Mouse (Mus musculus) kidney, postnatal 25 days (tissue): ENCODE results near the gene Adam12.

Source experiments
- DNase-seq, 2 experiments: peaks; one replicate each; pipeline ENCODE4 v3.0.0; 2021; ENCODE audit warnings: mixed read lengths in 2 of 2

Adam12 gene

DNA sequence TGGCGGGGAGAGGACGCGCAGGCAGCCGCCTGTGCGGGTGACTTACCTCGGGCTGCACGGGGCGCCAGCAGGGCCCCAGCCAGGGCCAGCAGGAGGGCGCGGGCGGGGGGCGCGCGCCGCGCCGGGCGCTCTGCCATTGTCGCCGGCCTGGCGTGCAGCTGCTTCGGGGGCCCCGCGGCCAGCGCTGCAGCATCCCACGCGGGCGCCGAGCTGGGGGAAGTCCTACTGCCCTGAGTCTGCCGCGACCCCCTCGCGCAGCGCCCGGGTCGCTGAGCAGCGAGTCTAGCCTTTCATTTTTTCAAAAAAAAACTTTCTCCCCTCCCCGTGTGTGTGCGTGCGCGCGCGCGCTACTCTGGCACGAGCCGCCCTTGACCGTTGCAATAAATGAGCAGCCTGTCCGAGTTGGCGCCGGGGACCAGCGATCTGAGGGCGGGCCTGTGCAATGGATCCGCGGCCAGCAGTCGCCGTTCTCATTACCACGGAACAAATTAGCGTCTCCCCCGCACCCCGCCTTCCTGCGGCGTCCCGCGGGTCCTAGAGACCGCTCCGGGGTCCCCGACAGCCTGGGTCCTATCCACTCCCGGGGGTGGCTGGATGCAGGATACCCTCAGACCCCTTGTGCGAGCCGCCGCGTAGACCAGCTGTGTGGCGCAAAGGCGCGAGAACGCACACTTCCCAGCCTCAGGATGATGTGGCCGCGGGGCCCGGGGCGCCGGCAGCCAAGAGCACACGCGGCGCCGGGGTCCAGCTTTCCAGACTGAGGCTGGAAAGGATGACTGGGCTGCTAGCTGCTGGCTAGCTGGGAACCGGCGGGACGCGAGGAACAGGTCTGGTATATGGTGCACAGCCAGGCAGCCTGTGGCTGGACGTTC is 7.0 kb downstream of the Adam12 start:
- DNase-seq = peak; percentile 65 to 77

DNA sequence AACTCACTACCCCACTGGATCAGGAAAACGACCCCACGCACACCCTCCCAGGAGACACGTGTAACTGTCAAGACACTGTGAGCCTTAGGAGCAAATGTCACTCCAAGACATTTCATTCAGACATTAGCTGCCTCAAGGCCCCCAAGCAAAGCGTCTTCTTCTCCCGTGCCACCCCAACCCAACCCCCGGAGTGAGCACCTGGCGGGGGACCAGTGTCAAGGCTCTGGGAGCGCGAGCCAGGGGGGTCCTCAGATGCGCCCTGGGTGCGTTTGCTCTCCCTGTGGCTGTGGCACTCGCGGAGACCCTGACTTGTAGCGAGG is 7.6 kb downstream of the Adam12 start:
- no peak for DNase-seq

DNA sequence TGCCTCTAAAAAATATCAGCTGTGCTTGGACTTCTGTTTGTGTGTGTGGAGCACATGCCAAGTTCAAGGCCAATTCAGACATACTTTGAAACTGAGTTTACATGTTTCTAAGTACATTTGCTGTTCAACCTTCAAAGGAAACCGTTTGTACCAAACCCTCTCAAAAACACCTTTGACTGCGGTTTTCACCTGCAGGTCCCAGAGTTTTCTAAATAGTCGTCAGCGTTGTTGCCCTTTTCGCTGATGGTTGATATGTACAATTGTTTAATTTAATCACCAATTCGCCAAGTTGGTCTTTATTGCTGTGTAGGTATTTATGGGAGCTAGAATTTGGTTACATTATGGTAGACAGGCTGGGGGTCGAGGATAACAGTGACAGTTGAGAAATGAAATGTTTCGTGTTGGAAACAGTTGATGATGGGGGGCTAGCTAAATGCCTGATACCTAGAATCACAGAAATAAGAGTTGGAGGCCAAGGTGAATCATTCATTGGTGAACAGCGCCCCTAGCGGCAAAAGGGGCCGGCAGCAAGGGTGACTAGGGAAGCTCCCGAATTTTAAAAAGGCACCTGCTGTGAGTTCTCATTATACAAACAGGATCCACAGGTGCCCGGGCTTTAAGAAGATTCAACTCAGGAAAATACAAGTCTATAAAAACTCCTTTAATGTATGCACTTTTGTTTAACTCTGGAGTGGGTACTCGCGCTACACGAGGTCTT is 8.3 kb downstream of the Adam12 start:
- DNase-seq = peak; percentile 72 to 89

DNA sequence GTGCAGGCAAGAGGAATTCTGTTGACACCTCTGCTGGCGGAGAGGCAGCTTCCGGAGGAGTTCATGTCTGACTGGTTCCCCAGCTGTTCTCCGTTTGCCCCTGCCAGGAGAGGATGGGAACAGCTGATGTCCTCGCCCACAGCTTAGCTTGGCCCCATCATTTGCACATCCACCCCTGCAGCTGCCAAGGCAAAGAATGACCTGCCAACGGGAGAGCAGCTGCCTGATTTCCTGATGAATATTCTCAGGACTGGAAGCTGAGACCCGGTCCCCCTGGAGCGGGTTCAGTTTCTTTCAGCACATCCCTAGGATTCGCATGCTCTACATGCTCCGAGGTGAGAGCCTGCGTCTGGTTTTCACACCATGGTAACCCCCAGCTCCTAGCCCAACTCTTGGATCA is 24.0 kb downstream of the Adam12 start:
- DNase-seq = no peak

DNA sequence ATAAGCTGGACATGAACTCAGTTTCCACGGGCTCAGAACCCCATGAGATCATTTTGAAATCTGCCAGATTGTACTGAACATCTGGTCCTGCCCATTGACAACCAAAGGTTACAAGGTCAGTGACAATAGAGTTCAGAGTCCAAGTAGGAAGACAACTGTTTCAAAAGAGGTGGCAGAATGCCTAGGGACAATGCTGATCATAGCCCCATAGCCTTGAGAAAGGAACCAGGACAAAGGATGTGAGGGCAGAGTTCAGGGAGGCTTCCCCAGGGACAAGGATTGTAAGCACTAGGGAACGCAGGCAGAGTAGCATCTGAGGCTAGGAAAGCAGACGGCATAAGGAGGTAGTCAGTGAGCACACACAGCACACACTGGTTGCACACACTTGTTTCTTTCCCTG is 38.9 kb downstream of the Adam12 start:
- peak in 1 of 2 experiments; percentile 41 for DNase-seq

DNA sequence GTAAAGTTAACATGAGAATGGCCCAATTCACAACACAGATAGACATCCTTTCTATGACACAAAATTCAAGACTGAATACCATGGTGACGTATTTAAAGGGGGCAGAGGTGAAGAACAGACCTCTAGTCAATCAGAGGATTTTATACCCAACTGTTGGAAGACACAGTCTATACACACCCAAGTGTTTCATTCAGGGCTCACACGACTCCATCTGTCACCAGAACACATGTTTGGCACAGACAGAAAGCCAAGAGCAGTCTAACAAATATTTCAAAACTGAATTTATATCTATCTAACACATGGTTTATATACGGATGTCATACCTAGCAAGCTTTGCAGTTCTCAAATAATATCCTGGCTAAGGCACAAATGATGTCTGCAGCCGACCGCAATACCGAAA is 41.8 kb downstream of the Adam12 start:
- no peak for DNase-seq

DNA sequence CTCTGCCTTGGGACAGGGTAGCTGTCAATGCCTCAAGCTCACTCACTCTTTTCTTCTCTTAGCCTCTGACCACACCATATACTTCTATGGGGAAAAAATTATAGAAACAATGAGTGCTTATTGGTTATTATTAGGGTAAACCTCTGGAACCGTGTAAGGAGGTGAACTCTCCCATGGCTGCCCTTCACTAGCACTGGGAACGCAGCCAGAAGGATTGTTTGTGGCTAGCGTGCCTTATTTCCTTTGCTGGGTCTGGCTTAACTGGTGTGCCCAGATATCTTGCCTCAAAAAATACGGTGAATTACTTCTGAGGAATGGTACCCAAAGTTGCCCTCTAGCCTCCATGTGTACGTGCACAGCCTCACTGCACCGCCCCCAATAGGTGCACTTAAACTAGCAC is 43.4 kb downstream of the Adam12 start:
- peak; percentile 58 for DNase-seq

DNA sequence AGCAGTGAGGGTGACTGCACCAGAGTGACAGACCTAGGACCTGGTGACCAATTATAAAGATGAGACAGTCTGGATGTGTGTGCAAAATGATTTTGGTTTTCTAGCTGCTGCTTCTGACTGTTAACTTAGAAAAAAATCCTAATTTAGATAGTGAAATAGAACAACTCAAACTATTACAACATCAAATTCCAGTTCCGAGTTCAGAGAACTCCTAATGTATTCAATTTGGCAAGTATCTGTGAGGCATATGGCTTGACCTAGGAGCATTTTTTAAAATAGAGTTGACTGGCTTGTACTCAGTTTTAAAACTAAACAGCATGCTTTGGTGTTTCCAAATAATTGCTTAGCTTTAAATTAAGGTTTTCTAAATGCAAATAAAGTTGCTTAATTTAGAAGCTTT is 44.0 kb downstream of the Adam12 start:
- no peak for DNase-seq

DNA sequence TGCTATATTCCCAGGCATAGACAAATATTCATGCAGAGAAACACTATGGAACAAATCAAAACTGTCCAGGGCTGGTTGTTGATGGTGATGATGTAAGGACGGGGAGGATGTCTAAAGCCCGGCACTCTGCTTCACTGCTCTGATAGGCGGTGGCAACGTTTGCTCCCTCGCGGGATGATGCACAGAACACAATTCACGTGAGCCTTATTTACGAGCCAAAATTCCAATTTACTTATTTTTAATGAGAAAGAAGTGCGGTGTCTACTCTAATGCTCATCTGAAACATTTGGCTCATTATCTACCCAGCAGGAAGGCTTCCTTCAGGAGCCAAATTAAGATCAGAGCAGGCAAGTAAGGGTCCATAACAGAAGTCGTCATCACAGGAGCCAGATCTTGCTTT is 45.4 kb downstream of the Adam12 start:
- DNase-seq = no peak

DNA sequence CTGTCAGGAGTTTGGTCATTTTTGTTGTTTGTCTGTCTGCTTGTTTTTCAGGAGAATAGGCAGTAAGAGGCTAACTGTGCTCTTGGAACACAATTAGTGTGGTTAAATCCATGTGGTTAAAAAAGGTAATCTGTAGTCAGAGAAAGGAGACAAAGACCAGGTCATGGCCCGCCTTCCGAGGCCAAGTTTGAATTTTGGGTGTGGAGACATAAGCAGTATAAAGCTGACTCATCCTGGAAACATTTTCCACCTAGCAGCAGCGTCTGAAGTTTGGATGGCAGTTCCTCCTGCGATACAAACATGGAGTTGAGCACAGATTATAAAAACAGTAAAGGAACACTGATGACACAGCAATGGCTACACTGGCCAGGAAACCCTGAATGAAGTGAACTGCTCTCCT is 46.2 kb downstream of the Adam12 start:
- DNase-seq = peak; percentile 38 to 53

DNA sequence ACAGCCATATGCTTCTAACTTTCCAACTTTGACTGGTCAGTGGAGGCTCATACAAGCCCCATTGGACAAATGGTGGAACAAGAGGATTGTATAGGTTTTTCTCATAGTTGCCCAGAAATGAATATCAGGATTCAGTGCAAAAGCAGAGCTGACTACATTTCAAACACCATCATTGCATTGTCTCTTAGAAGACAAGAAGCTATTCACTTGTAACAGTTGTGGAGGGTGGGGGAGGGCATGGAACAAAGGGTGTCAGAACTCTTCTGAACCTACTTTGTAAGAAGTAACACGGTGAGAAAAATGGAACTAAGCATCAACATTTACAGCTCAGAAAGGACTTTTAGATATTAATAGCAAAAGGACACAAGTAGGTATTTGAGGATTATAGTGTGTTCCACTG is 50.2 kb downstream of the Adam12 start:
- DNase-seq = no peak

DNA sequence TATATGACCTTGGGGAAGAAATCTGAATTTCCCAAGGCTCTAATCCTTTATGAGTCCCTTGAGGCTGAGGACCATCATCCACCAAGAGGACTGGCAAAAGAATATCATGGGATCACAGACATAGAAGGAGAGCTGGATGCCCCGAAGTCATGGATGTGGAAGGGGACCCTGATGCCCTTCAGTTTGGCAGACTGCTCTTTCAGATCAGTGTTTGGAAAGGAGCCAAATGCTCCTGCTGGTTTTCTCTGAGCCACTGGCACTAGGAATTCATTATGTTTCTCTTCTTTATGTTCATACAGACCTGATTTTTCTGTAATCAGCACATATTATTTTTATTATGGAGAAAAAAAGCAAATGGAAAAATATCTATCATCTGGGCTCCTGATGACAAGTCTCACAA is 50.9 kb downstream of the Adam12 start:
- DNase-seq = no peak

DNA sequence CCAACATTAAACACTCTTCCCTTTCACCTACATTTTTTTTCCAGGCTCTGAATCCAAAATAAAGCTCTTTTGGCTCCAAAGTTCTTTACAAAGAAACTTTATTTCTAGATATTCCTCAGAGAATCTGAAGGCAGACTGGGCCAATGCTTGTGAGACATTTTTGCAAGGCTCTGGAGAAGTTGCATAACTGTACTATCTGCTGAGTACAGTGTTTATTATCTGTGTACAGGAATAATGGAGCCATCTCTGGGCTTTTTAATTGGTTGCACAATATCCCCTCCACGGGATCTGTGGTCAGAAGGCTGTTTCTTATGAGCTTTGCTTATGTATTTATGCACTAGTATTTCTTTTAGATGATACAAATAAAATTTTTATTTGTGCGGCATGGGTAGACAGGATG is 54.9 kb downstream of the Adam12 start:
- no peak for DNase-seq

DNA sequence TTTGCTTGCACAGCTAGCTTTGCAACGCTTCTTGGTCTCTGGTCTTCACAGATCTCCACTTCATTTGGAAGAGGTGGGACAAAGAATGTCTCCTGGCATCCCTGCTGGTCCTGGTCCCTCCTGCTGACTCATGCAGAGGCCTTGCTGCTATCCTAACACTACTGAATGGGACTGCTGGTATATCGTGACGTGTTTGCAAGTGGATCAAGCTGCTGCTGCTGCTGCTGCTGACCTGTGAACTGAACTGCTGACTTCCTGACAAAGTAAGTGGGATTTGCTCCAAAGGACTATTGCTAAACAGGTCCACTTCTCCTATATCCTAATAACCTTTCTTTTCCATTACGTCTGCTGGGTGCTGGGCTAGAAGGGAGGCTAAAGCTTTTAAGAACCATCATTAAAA is 56.7 kb downstream of the Adam12 start:
- DNase-seq = no peak

DNA sequence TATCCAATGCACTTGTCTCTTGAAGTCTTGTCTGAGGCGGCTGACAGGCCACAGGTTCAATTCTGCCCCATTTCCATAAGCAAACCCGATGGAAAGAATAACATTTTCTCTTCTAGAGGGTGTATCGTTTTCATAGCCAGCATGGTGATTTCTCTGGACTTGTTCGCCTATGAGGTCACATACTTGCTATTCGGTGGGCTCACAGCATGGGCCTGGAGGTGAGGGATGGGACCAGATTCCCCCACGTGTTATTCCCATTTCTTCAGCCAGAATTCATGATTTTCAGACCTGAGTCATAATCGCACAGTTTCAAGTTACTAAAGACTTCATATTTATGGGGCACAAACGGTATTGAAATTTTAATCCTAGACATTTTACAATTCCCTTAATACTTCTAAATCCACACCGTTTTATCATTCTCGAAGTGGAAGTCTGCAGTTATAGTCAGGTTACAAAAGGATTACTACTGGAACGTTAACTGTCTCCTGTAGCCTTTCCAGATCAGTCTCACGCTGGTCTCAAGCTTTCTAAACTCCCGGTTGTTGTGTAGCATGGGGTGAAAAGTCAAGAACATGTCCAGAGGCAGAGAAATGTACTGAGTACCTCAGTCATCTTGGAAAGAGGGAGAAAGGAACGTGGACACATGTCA is 58.4 kb downstream of the Adam12 start:
- no peak for DNase-seq

DNA sequence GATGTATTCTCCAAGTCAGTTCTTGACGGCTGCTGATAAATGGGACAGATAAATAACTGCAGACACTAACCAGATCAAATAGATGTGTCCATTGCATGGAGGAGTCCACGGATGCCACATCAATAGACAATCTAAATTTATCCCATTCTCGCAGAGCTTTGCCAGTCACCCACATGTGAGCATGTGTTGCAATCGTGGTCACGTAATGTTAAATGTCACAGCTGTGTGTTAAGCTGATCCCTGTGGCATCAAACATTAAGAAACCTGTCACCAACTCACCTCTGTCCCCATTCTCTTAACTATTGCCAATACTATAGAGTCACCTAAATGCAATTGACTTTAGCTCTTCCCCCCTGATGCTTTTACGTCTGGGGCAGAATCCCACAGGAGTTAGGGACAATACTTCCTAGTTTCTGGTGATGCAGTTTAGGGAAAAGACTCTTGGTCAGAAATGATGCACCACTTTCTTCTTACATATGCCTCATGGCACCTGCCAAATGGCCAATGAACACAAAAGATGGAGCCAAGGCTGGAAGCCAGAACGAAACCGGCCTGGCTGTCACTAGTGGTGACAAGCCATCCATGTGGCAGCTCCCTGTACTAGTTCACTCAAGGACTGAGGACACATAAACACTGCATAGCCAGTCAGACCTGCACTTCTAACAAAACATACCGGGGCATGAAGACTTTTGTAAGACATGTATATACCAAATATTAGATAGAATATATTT is 61.6 kb downstream of the Adam12 start:
- DNase-seq = no peak

DNA sequence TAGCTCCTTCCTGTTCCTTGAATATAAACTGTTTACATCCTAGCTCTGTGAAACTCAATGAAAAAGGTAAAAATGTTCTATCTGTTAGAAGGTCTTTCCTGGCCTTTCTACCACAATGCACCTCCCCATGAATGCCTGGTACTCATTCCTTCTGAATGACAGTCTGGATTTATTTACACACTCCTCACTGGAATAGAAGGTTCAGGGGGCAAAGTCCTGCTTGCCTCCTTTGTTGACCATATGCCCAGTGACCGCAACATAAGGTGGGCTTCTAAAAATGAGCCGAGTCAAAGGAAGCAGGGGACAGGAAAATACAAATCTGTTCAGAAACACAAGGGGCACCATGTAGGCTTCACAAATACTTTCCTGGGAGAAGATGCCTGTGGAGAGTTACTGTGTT is 62.2 kb downstream of the Adam12 start:
- DNase-seq = no peak

DNA sequence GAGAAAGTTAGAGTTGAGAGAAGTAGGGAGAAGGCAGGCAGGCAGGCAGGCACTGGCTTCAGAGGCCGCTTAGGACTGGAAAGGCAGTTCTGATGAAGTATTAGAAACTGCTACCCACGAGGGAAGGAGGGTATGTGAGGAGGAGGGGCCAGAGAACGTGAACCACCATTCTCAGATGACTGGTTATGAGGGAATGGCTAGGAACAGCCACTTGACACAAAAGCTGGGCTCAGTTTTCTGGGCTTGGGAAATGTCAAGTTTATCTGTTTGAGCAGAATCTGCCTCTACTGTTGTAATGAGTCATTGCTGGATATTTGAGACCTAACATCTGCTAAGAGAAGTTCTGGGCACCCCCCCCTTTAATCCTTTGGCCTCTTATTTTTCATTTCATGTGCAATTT is 64.4 kb downstream of the Adam12 start:
- DNase-seq = no peak

DNA sequence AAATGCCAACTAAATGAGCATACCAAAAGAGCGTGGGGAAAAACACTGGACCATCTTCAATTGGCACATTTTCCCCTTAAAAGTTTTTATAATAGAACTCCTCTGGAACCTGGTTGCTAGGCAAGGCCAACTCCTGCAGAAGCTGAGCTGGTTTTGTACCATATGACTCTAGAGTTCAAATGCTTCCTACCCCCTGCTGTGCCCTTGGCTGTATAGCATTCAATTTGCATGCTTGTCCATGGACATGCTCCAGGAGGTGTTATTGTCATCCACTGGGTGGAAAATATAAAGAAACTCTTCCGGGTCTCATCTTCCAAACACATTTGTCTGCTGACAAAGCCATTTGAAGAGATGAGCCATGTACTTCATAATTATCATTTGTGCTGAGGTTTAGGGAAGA is 68.2 kb downstream of the Adam12 start:
- no peak for DNase-seq

DNA sequence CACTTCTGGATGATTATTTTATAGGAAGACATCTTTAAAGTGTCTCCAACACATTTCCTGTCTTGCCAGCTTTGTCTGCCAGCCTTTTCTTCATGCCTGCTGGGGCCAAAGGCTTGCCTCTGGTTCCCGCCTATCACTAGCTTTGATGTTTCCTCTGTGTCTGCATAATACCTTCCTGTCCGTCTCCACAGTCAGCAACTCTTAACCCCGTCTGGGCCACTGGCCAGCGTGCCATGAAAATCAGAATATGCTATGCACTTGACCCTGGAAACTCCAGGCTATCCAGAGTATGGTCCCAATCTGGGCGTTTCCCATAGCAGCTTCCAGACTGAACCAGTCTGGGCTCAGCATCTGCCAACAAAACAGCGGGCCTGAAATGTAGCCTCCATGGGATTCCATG is 69.1 kb downstream of the Adam12 start:
- DNase-seq = peak in 1 of 2 experiments; percentile 11

DNA sequence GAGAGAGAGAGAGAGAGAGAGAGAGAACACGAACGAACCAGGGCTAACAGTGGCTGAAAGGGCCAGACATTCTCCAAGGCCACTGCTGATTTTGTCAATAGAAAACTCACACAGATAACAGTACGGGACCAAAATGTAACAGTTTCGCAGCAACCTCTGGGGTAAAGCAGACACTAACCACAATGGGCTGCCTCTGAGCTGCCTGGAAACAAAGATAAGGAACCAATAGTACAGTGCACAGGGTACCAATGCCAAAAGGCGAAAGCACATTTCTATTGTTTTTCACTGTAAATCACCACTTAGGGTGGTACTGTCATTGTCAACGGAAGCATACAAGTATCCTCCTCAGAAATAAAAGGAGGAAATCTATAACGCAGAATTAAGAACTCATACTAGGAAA is 72.3 kb downstream of the Adam12 start:
- no peak for DNase-seq

DNA sequence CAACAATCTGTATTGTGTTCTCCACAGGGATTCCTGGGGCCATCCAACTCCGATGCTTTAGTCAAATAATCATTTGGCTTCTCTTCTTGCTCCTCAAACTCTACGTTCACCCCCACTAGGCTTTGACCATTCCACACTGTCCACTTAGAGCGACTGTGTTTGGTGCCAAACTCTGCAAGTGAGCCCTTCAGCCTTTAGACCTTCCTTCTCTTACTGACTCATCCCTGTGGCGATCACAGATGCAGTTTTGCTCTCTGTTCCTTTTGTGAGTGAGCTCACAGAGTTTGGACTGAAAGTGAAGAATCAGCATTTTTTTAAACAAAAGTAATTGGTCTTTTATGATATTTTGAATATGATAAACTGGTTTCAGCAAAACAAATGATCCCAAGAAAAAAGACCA is 80.6 kb downstream of the Adam12 start:
- DNase-seq = no peak

DNA sequence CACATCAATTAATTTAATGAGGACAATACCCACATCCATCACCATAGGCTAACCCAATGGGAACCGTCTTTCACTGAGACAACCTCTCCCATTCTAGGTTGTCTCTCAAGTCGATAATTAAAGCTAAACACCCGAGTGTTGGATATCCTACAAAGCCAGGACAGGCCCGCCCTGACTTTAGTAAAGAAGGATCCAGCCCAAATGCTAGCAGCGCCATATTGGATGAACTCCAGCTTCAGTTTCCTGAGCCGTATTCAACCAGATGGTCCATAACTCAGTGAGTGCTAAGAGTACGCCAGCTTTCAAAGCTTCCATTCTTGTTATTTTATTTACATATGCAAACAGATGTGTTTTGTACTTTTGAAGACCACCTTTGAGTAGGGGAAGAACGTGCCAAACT is 81.6 kb downstream of the Adam12 start:
- no peak for DNase-seq
